Mouse (Mus musculus) intestine, postnatal 0 days (tissue): ENCODE measurements at regions not wholly inside any gene's neighbourhood (a gene's known extent, or its start where the extent isn't known, plus 50 kb on each side); places are given as distances from the start of the nearest gene placed in this dataset.

Experiments
- ATAC-seq: fragments of 200-750 bp; cut with Nextera tagmentation; 2 replicates; pipeline ENCODE4 v1.8.0; 2017; ENCODE audit warnings: mild to moderate bottlenecking, moderate TSS enrichment, moderate library complexity
- H3K27ac ChIP-seq: fragments of 300-500 bp; sonication (generic); 2 replicates; pipeline ENCODE4 v1.5.1; 2014; ENCODE audit warnings: mild to moderate bottlenecking, low read depth, low read length, moderate library complexity
- H3K27me3 ChIP-seq: fragments of 300-500 bp; sonication (generic); replicated peaks from 2 replicates; pipeline ENCODE4 v1.6.1; 2014; ENCODE audit warnings: low read length, mixed read lengths; ENCODE audit not compliant: control insufficient read depth, insufficient read depth
- H3K36me3 ChIP-seq: fragments of 300-500 bp; sonication (generic); 2 replicates; pipeline ENCODE4 v1.6.1; 2014; ENCODE audit warnings: mild to moderate bottlenecking, moderate library complexity; ENCODE audit not compliant: control insufficient read depth, insufficient read depth
- H3K4me1 ChIP-seq: fragments of 300-500 bp; sonication (generic); replicated peaks from 2 replicates; pipeline ENCODE4 v1.6.1; 2014; ENCODE audit warnings: antibody characterized with exemption, low read length, mixed read lengths; ENCODE audit not compliant: control insufficient read depth, insufficient read depth
- H3K4me2 ChIP-seq: fragments of 300-500 bp; sonication (generic); replicated peaks from 2 replicates; pipeline ENCODE4 v1.6.1; 2014; ENCODE audit warnings: low read depth, mild to moderate bottlenecking, moderate library complexity
- H3K4me3 ChIP-seq: fragments of 300-500 bp; sonication (generic); 2 replicates; pipeline ENCODE4 v1.5.1; 2014; ENCODE audit warnings: low read depth, low read length
- H3K9ac ChIP-seq: fragments of 300-500 bp; sonication (generic); 2 replicates; pipeline ENCODE4 v1.6.1; 2014; ENCODE audit warnings: mild to moderate bottlenecking, low read depth, low read length
- H3K9me3 ChIP-seq: fragments of 300-500 bp; sonication (generic); 2 replicates; pipeline ENCODE4 v1.6.1; 2016; ENCODE audit warnings: mixed run types; ENCODE audit not compliant: control insufficient read depth
- CTCF ChIP-seq: sonication (generic); IDR thresholded peaks from 2 replicates; pipeline ENCODE4 v1.5.1; 2016; ENCODE audit warnings: low read depth, mild to moderate bottlenecking, control low read depth, antibody characterized with exemption, moderate library complexity
- WGBS: fragments of 180-500 bp; shearing (Covaris S2); extraction: QIAGEN DNeasy Blood & Tissue Kit; methylation state at CpG from one replicate; pipeline ENCODE4 v1.1.7; 2014; 5-methylcytosine and 5-hydroxymethylcytosine counted together

- 0 out of 2 replicates have a peak, but pooled peaks cover 2% of the 10 kb centered on the region for H3K4me1 ChIP-seq
- 48% methylated on average over 13 of the region's 13 CpGs for WGBS
- H3K4me3 ChIP-seq, result no peak overlapping the region
- 0 out of 2 replicates have a peak overlapping the region, but pooled peaks have one; percentile 9 for H3K4me2 ChIP-seq
- no peaks in the 10 kb centered on the region for H3K36me3 ChIP-seq
- H3K9me3 ChIP-seq, result no peaks in the 10 kb centered on the region
- H3K27me3 ChIP-seq, result no peaks in the 10 kb centered on the region
- H3K9ac ChIP-seq, result no peak overlapping the region
- peak; percentile 49 for TF ChIP-seq CTCF
- no peak for ATAC-seq
- H3K27ac ChIP-seq, result 0 out of 2 replicates have a peak overlapping the region, but pooled peaks have one; percentile 37
Measured at GRCm38 (mm10) chr15:59263433-59264328, 374.6 kb downstream of the Gm49356 start.
